Mouse (Mus musculus) embryonic facial prominence, embryonic 14.5 days (tissue): ENCODE measurements at regions not wholly inside any gene's neighbourhood (a gene's known extent, or its start where the extent isn't known, plus 50 kb on each side); places are given as distances from the start of the nearest gene placed in this dataset.

Experiments
- ATAC-seq: fragments of 200-750 bp; cut with Nextera tagmentation; 2 replicates; pipeline ENCODE4 v1.8.0; 2017; ENCODE audit warnings: low read depth, moderate number of reproducible peaks, moderate TSS enrichment
- DNase-seq: peaks from one replicate; pipeline ENCODE4 v3.0.0-alpha.2; 2015; ENCODE audit warnings: low spot score
- H3K27ac ChIP-seq: fragments of 300-500 bp; sonication (generic); replicated peaks from 2 replicates; pipeline ENCODE4 v1.5.1; 2014; ENCODE audit warnings: low read depth, mild to moderate bottlenecking, low read length, moderate library complexity
- H3K27me3 ChIP-seq: fragments of 300-500 bp; sonication (generic); replicated peaks from 2 replicates; pipeline ENCODE4 v1.6.1; 2014; ENCODE audit warnings: low read length; ENCODE audit not compliant: control insufficient read depth, insufficient read depth
- H3K36me3 ChIP-seq: fragments of 300-500 bp; sonication (generic); 2 replicates; pipeline ENCODE4 v1.6.1; 2014; ENCODE audit warnings: low read length, mixed read lengths; ENCODE audit not compliant: control insufficient read depth, insufficient read depth
- H3K4me1 ChIP-seq: fragments of 300-500 bp; sonication (generic); 2 replicates; pipeline ENCODE4 v1.6.1; 2014; ENCODE audit warnings: antibody characterized with exemption, low read length; ENCODE audit not compliant: control insufficient read depth, insufficient read depth
- H3K4me2 ChIP-seq: fragments of 300-500 bp; sonication (generic); 2 replicates; pipeline ENCODE4 v1.6.1; 2014; ENCODE audit warnings: low read depth, mild to moderate bottlenecking, low read length, moderate library complexity, mixed read lengths
- H3K4me3 ChIP-seq: fragments of 300-500 bp; sonication (generic); 2 replicates; pipeline ENCODE4 v1.5.1; 2014; ENCODE audit warnings: low read depth, mild to moderate bottlenecking, low read length
- H3K9ac ChIP-seq: fragments of 300-500 bp; sonication (generic); 2 replicates; pipeline ENCODE4 v1.6.1; 2014; ENCODE audit warnings: low read depth, mild to moderate bottlenecking, low read length, moderate library complexity, mixed read lengths
- H3K9me3 ChIP-seq: fragments of 300-500 bp; sonication (generic); 2 replicates; pipeline ENCODE4 v1.6.1; 2016; ENCODE audit warnings: low read length; ENCODE audit not compliant: control insufficient read depth
- WGBS: fragments of 180-500 bp; shearing (Covaris S2); extraction: QIAGEN DNeasy Blood & Tissue Kit; methylation state at CpG from one replicate; pipeline ENCODE4 v1.1.7; 2014; 5-methylcytosine and 5-hydroxymethylcytosine counted together

DNA sequence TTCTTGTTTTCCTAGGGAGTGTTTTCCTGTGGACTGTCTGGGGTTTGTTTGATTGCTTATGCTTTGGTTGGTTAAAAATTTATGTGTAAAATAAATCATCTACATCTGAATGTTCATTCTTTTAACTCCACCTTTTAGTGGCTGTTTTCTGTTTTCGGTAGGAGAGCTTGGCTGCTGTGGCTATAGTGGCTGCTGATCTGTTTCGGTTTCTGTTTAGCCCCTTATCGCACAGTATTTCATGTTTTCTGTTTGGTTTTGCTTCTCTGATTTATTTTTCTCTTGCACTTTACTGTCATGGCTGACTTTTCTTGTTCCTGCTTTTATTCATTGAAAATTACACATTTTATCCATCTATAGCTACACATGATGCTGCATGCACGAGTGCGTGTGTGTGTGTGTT is 206.0 kb upstream of the Hs6st1 start:
- Histone ChIP-seq H3K4me2 (no peak overlapping the region), H3K9me3 (no peaks in the 10 kb centered on the region), H3K36me3 (no peaks in the 10 kb centered on the region), H3K27ac (no peak overlapping the region), H3K4me1 (no peaks in the 10 kb centered on the region), H3K27me3 (no peaks in the 10 kb centered on the region), H3K4me3 (no peak overlapping the region), H3K9ac (no peak overlapping the region)
- WGBS: 89% methylated on average over 5 of the region's 5 CpGs
- ATAC-seq (no peak), DNase-seq (no peak)

DNA sequence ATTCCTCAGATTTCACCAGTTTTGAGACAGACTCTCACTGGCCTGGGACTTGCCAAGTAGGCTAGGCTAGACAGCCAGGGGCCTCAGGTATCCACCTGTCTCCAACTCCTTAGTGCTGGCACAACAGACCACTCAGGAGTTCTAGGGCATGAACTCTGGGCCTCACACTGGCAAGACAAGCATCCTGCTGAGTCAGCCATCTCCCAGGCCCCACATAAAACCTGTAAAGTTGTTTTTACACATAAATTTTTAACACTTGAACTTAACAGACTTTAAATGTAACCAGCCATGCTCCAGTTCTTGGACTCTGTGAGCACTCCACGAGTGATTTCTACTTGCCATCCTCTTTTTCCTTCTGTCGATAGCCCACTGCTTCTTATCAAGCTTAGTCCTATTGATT is 205.5 kb upstream of the Hs6st1 start:
- Histone ChIP-seq H3K36me3 (no peaks in the 10 kb centered on the region), H3K4me3 (no peak overlapping the region), H3K4me2 (no peak overlapping the region), H3K27ac (no peak overlapping the region), H3K27me3 (no peaks in the 10 kb centered on the region), H3K9ac (no peak overlapping the region), H3K9me3 (no peaks in the 10 kb centered on the region), H3K4me1 (no peaks in the 10 kb centered on the region)
- DNase-seq (no peak), ATAC-seq (no peak)
- WGBS: 85% methylated on average over 2 of the region's 2 CpGs

DNA sequence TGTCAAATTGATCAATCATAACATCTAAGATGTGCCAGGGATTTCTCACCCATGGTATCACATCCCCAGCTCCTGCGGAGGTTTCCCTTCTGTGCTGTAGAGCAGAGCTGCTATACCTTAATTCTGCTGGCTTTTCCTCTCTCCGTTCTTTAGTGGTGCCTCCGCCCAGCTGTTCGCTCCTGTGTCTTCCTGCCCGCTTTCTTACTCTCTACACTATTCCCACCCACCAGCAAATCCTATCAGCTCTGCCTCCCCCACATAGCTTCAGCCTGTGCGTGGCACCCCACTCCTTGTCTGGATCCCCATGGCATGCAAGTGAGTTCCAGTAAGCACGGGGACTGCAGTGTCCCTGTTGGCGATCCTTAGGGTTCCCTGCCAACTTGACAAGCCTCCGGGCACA is 204.0 kb upstream of the Hs6st1 start:
- DNase-seq (no peak), ATAC-seq (no peak)
- Histone ChIP-seq H3K27me3 (no peaks in the 10 kb centered on the region), H3K4me1 (no peaks in the 10 kb centered on the region), H3K36me3 (no peaks in the 10 kb centered on the region), H3K9me3 (no peaks in the 10 kb centered on the region), H3K4me3 (no peak overlapping the region), H3K9ac (no peak overlapping the region), H3K4me2 (no peak overlapping the region), H3K27ac (no peak overlapping the region)
- WGBS: 83% methylated on average over 9 of the region's 9 CpGs

DNA sequence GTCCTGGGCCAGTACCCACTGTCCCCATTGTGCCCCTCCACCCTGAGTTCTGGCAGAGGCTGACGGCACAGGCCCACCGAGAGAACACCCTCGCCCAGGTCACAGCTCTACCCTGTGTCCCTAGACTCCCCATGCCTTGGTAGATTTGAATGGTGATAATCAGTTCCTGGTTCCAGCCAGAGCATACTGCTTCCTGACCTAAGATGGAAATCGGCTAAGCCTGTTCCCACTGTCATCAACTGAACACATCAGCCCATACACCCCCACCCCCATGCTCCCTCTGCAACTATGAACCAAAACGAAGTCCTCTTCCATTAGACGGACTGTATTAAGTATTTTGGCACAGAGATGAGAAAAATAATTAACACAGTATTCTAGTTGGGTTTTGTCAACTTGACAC is 202.9 kb upstream of the Hs6st1 start:
- 80% methylated on average over 5 of the region's 6 CpGs for WGBS

DNA sequence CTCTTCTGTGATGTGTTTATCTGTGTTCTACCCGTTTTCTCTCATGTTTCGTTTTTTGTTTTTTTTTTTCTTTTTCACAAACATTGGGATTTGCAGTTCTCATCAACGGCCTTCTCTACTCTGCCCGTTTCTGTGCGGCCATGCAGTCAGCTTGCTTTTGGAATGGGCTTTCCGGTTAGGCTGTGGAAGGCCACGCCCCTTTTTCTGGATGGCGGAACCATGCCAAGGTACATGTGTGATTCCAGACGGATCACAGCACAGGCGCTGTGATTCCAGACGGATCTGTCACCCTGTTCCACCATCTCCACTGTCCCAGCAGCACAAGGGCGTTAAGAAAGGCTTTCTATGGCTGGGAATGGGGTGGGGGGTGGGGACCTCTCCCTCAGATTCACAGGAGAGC is 201.6 kb upstream of the Hs6st1 start:
- Histone ChIP-seq H3K36me3 (no peaks in the 10 kb centered on the region), H3K9me3 (no peaks in the 10 kb centered on the region), H3K27me3 (no peaks in the 10 kb centered on the region), H3K4me2 (no peak overlapping the region), H3K4me3 (no peak overlapping the region), H3K9ac (no peak overlapping the region), H3K4me1 (peaks cover 7% of the 10 kb centered on the region; the same call in 1 of the 2 replicates), H3K27ac (no peak overlapping the region)
- no peak for DNase-seq
- WGBS: 80% methylated on average over 12 of the region's 12 CpGs
- ATAC-seq: no peak

More for the DNA sequence above, 202.9 kb upstream of the Hs6st1 start:
- Histone ChIP-seq H3K4me3 (no peak overlapping the region), H3K27me3 (no peaks in the 10 kb centered on the region), H3K9ac (no peak overlapping the region), H3K4me2 (no peak overlapping the region), H3K9me3 (no peaks in the 10 kb centered on the region), H3K4me1 (peaks cover 3% of the 10 kb centered on the region; the same call in 1 of the 2 replicates), H3K27ac (no peak overlapping the region), H3K36me3 (no peaks in the 10 kb centered on the region)
- no peak for ATAC-seq
- DNase-seq: no peak

DNA sequence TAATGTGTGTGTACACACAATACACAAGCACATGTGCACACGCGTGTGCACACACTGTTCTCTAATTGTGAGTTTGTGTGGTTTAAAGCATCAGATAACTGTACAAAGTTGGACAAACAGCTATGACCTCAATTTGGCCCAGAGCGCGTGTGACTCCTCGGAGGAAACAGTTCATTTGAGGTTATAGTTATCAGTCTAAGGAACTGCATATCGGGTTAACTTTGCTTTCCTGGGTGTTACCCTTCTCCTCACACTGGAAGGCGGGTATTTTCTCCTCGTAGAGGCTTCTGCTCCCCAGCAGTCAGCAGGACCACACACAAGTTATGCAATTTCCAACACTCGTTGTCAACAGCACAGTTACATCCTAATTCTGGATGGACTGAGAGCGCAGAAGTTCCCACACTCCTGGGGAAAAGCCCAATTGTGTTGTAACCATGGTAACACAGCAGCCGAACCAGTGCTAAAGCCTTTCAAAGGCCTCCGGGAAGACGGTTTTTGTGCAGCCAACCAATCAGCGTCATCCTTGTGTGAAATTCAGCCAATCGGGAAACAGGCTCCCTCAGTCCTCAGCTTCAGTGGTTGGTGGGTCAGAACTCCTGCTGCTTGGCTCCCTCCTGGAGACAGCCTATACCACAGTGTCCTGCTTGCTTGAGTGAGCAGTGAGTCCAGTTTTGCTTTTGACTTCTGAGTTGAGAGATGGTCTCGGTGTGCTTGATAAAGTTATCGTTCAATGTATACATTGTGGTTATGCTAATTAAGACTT is 198.6 kb upstream of the Hs6st1 start:
- Histone ChIP-seq H3K4me2 (peak overlapping the region; percentile 23; the same call in 1 of the 2 replicates), H3K4me3 (no peak overlapping the region), H3K27me3 (no peaks in the 10 kb centered on the region), H3K9ac (no peak overlapping the region), H3K9me3 (no peaks in the 10 kb centered on the region), H3K27ac (no peak overlapping the region), H3K4me1 (peaks cover 7% of the 10 kb centered on the region; the same call in 1 of the 2 replicates), H3K36me3 (no peaks in the 10 kb centered on the region)
- DNase-seq: peak; percentile 88
- WGBS: 41% methylated on average over 17 of the region's 17 CpGs
- peak; percentile 93 for ATAC-seq

DNA sequence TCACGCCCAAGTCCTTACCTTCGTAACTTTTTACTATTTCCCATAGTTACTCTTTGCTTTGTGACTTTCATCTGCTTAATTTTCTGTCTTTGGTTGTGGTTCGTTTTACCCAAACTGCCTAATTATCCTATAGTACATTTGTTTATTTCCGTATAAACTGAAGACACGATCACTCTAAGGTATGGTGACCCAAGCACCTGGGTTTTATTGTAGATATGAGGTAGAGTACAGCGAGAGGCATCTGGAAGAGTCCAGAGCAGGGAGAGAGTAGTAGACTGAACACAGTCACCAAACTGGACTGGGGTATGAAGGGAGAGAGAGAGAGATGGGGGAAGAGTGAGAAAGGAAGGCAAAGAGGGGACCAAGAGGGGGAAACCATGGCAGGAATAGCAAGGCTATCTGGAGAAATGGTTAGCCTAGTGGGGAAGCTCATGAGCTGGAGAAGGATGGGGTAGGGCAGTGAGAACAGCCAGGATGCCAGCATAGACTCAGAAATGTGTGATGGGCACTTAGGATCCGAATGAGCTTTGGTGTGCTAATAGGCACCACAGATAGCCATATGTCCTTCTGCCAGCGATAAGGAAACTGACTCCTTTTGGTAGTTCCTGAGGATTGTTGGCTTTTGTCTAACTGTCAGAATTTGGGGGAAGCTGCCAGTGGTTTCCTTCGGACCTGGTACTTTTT is 197.9 kb upstream of the Hs6st1 start:
- no peak overlapping the region for H3K4me3 ChIP-seq
- 76% methylated on average over 9 of the region's 9 CpGs for WGBS
- H3K27ac ChIP-seq: no peak overlapping the region
- 0 out of 2 replicates have a peak overlapping the region, but pooled peaks have one; percentile 0 for H3K4me2 ChIP-seq
- no peaks in the 10 kb centered on the region for H3K9me3 ChIP-seq
- no peaks in the 10 kb centered on the region for H3K36me3 ChIP-seq
- H3K9ac ChIP-seq: no peak overlapping the region
- ATAC-seq: no peak
- no peaks in the 10 kb centered on the region for H3K27me3 ChIP-seq
- H3K4me1 ChIP-seq: peaks cover 10% of the 10 kb centered on the region
- DNase-seq: no peak

DNA sequence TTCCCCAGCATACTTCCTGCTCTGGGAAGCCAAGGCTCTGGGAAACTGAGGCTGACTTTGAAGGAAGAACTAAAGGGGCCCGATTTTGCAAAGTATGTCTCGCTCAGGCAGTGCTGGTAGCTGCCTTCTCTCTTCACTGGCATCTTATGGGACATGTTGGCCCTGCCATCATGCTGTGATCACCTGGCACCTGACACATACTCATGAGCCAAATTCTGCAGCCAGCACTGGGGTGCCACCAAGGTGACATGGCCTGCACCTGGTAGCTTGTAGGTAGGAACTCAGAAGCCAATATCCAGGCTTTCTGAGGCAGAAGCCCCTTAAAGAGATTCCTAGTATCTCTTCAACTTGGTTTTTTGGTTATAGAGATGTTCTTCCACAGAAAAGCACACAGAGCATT is 195.2 kb upstream of the Hs6st1 start:
- H3K4me2 ChIP-seq: no peak overlapping the region
- H3K27ac ChIP-seq: no peak overlapping the region
- H3K36me3 ChIP-seq: no peaks in the 10 kb centered on the region
- no peaks in the 10 kb centered on the region for H3K9me3 ChIP-seq
- H3K27me3 ChIP-seq: no peaks in the 10 kb centered on the region
- no peak overlapping the region for H3K9ac ChIP-seq
- ATAC-seq (no peak), DNase-seq (no peak)
- 90% methylated on average over 2 of the region's 2 CpGs for WGBS
- H3K4me3 ChIP-seq: no peak overlapping the region
- peaks cover 14% of the 10 kb centered on the region for H3K4me1 ChIP-seq
